Mouse (Mus musculus) kidney, adult 2 months (tissue): ENCODE measurements at regions not wholly inside any gene's neighbourhood (a gene's known extent, or its start where the extent isn't known, plus 50 kb on each side); places are given as distances from the start of the nearest gene placed in this dataset.

Source experiments
- CTCF ChIP-seq: fragments of 200-500 bp; conservative IDR thresholded peaks from 2 replicates; pipeline ENCODE4 v1.5.1; 2011; ENCODE audit warnings: low read depth, mild to moderate bottlenecking, control low read depth, low read length, moderate library complexity, mixed read lengths; ENCODE audit not compliant: insufficient read depth, insufficient read length
- POLR2A ChIP-seq: fragments of 200-500 bp; IDR thresholded peaks from one replicate; pipeline ENCODE4 v1.6.1; 2011; ENCODE audit warnings: low read depth, low read length, control low read depth

- peak; percentile 33; the same call in 1 of the 2 replicates for TF ChIP-seq CTCF
- no peak for TF ChIP-seq POLR2A
These were observed 471.7 kb downstream of the Kcnj2 start for GRCm38 (mm10) chr11:111537654-111538053.
